Mouse (Mus musculus) limb, embryonic 11.5 days (tissue): ENCODE data around the gene Slc35e4. TPM values are rescaled to one million over a fixed set of nuclear protein-coding genes. Genes with fewer than 3 reads are reported as not detected.

Experiments used
- ATAC-seq: fragments of 200-750 bp; cut with Nextera tagmentation; 2 replicates; pipeline ENCODE4 v1.8.0; 2017; ENCODE audit warnings: low read depth; ENCODE audit not compliant: insufficient number of reproducible peaks, low FRiP score, low TSS enrichment
- DNase-seq: peaks from one replicate; pipeline ENCODE4 v3.0.0-alpha.2; 2015; ENCODE audit warnings: low spot score
- H3K27ac ChIP-seq: fragments of 300-500 bp; sonication (generic); replicated peaks from 2 replicates; pipeline ENCODE4 v1.5.1; 2014; ENCODE audit warnings: low read depth, mild to moderate bottlenecking, low read length
- H3K27me3 ChIP-seq: fragments of 300-500 bp; sonication (generic); 2 replicates; pipeline ENCODE4 v1.6.1; 2014; ENCODE audit warnings: mild to moderate bottlenecking, low read length, mixed read lengths; ENCODE audit not compliant: control insufficient read depth, insufficient read depth
- H3K36me3 ChIP-seq: fragments of 300-500 bp; sonication (generic); 2 replicates; pipeline ENCODE4 v1.6.1; 2014; ENCODE audit warnings: mild to moderate bottlenecking, low read length, moderate library complexity, mixed read lengths; ENCODE audit not compliant: control insufficient read depth, insufficient read depth
- H3K4me1 ChIP-seq: fragments of 300-500 bp; sonication (generic); 2 replicates; pipeline ENCODE4 v1.6.1; 2014; ENCODE audit warnings: low read length, mixed read lengths; ENCODE audit not compliant: control insufficient read depth, insufficient read depth
- H3K4me2 ChIP-seq: fragments of 300-500 bp; sonication (generic); 2 replicates; pipeline ENCODE4 v1.6.1; 2014; ENCODE audit warnings: low read depth, mild to moderate bottlenecking, moderate library complexity; ENCODE audit not compliant: severe bottlenecking
- H3K4me3 ChIP-seq: fragments of 300-500 bp; sonication (generic); 2 replicates; pipeline ENCODE4 v1.5.1; 2014; ENCODE audit warnings: low read depth, low read length
- H3K9ac ChIP-seq: fragments of 300-500 bp; sonication (generic); 2 replicates; pipeline ENCODE4 v1.6.1; 2014; ENCODE audit warnings: mild to moderate bottlenecking, low read length
- H3K9me3 ChIP-seq: fragments of 300-500 bp; sonication (generic); 2 replicates; pipeline ENCODE4 v1.6.1; 2016; ENCODE audit warnings: low read length; ENCODE audit not compliant: control insufficient read depth
- WGBS: fragments of 180-500 bp; shearing (Covaris S2); extraction: QIAGEN DNeasy Blood & Tissue Kit; methylation state at CpG from one replicate; pipeline ENCODE4 v1.1.7; 2014; 5-methylcytosine and 5-hydroxymethylcytosine counted together
- polyA plus RNA-seq: library from polyadenylated mRNA; unstranded; fragments of >200 nt; fragmentation: Nextera tagmentation; extraction: Ambion mirVana; gene quantifications from 2 replicates; pipeline ENCODE4 v1.2.1, GENCODE M21; 2014

The Slc35e4 gene
- polyA plus RNA-seq, 1 experiment from 2014 or later = 1.7 TPM

GRCm38 (mm10) chr11:3900296-3900695 lies 14.2 kb downstream of the Slc35e4 start:
- Histone ChIP-seq H3K4me2 (no peak overlapping the region), H3K4me3 (no peak overlapping the region), H3K36me3 (0 out of 2 replicates have a peak, but pooled peaks cover 2% of the 10 kb centered on the region), H3K4me1 (no peaks in the 10 kb centered on the region), H3K27me3 (no peaks in the 10 kb centered on the region), H3K9ac (no peak overlapping the region), H3K27ac (no peak overlapping the region), H3K9me3 (no peaks in the 10 kb centered on the region)
- ATAC-seq = no peak
- DNase-seq = no peak
- WGBS = 78% methylated on average over 6 of the region's 6 CpGs

GRCm38 (mm10) chr11:3895933-3896332 lies 18.5 kb downstream of the Slc35e4 start:
- H3K27me3 ChIP-seq = no peaks in the 10 kb centered on the region
- H3K36me3 ChIP-seq = 0 out of 2 replicates have a peak, but pooled peaks cover 2% of the 10 kb centered on the region
- no peaks in the 10 kb centered on the region for H3K9me3 ChIP-seq
- H3K4me2 ChIP-seq = no peak overlapping the region
- no peaks in the 10 kb centered on the region for H3K4me1 ChIP-seq
- H3K4me3 ChIP-seq = no peak overlapping the region
- DNase-seq = no peak
- 71% methylated on average over 1 of the region's 1 CpGs for WGBS
- ATAC-seq = no peak
- no peak overlapping the region for H3K9ac ChIP-seq
- H3K27ac ChIP-seq = no peak overlapping the region

GRCm38 (mm10) chr11:3895458-3895857 lies 19.0 kb downstream of the Slc35e4 start:
- H3K9me3 ChIP-seq = no peaks in the 10 kb centered on the region
- no peaks in the 10 kb centered on the region for H3K4me1 ChIP-seq
- no peak for DNase-seq
- peak overlapping the region; percentile 90 for H3K27ac ChIP-seq
- H3K4me3 ChIP-seq = peak overlapping the region; percentile 45
- 0 out of 2 replicates have a peak, but pooled peaks cover 2% of the 10 kb centered on the region for H3K36me3 ChIP-seq
- peak; percentile 8; the same call in 1 of the 2 replicates for ATAC-seq
- H3K4me2 ChIP-seq = peak overlapping the region; percentile 70
- peak overlapping the region; percentile 70 for H3K9ac ChIP-seq
- no peaks in the 10 kb centered on the region for H3K27me3 ChIP-seq
- 4% methylated on average over 10 of the region's 10 CpGs for WGBS

GRCm38 (mm10) chr11:3894406-3895281 lies 19.8 kb downstream of the Slc35e4 start, which contains the start of the genes 4921536K21Rik and Dusp18:
4921536K21Rik (minus strand) TSS chr11:3895098.
Dusp18 (plus strand) TSS chr11:3895240.
- WGBS = 2% methylated on average over 46 of the region's 46 CpGs
- Histone ChIP-seq H3K9me3 (no peaks in the 10 kb centered on the region), H3K27me3 (no peaks in the 10 kb centered on the region)

GRCm38 (mm10) chr11:3893970-3894369 lies 20.5 kb downstream of the Slc35e4 start:
- Histone ChIP-seq H3K9ac (no peak overlapping the region), H3K9me3 (no peaks in the 10 kb centered on the region), H3K27me3 (no peaks in the 10 kb centered on the region), H3K36me3 (0 out of 2 replicates have a peak, but pooled peaks cover 2% of the 10 kb centered on the region), H3K4me2 (peak overlapping the region; percentile 70; the same call in 1 of the 2 replicates), H3K27ac (no peak overlapping the region), H3K4me1 (no peaks in the 10 kb centered on the region), H3K4me3 (no peak overlapping the region; the same call in 1 of the 2 replicates)
- ATAC-seq = no peak
- no peak for DNase-seq
- WGBS = 82% methylated on average over 6 of the region's 6 CpGs

More at GRCm38 (mm10) chr11:3894406-3895281, 19.8 kb downstream of the Slc35e4 start, which contains the start of the genes 4921536K21Rik and Dusp18:
- DNase-seq (peak; percentile 97), ATAC-seq (peak; percentile 92)
- no peaks in the 10 kb centered on the region for H3K4me1 ChIP-seq
- peak within 1 kb of the TSS; percentile 70 for H3K9ac ChIP-seq
- H3K4me2 ChIP-seq = peak within 1 kb of the TSS; percentile 70
- H3K36me3 ChIP-seq = 0 out of 2 replicates have a peak, but pooled peaks cover 2% of the 10 kb centered on the region
- H3K27ac ChIP-seq = peak within 1 kb of the TSS; percentile 90
- H3K4me3 ChIP-seq = peak within 1 kb of the TSS; percentile 45

GRCm38 (mm10) chr11:3887331-3887730 lies 27.1 kb downstream of the Slc35e4 start:
- no peak overlapping the region for H3K27ac ChIP-seq
- H3K4me2 ChIP-seq = no peak overlapping the region
- ATAC-seq (no peak), DNase-seq (no peak)
- 78% methylated on average over 5 of the region's 5 CpGs for WGBS
- no peaks in the 10 kb centered on the region for H3K36me3 ChIP-seq
- H3K9me3 ChIP-seq = no peaks in the 10 kb centered on the region
- no peaks in the 10 kb centered on the region for H3K4me1 ChIP-seq
- H3K9ac ChIP-seq = no peak overlapping the region
- H3K4me3 ChIP-seq = no peak overlapping the region
- H3K27me3 ChIP-seq = no peaks in the 10 kb centered on the region

GRCm38 (mm10) chr11:3883711-3884110 lies 30.8 kb downstream of the Slc35e4 start:
- DNase-seq (no peak), ATAC-seq (no peak)

GRCm38 (mm10) chr11:3879836-3880235 lies 34.6 kb downstream of the Slc35e4 start:
- Histone ChIP-seq H3K9me3 (no peaks in the 10 kb centered on the region), H3K9ac (no peak overlapping the region), H3K27me3 (no peaks in the 10 kb centered on the region), H3K4me1 (no peaks in the 10 kb centered on the region), H3K4me2 (no peak overlapping the region), H3K36me3 (no peaks in the 10 kb centered on the region), H3K4me3 (no peak overlapping the region), H3K27ac (no peak overlapping the region)
- 32% methylated on average over 2 of the region's 2 CpGs for WGBS
- peak; percentile 82 for DNase-seq
- ATAC-seq = no peak

More at GRCm38 (mm10) chr11:3883711-3884110, 30.8 kb downstream of the Slc35e4 start:
- H3K27ac ChIP-seq = no peak overlapping the region
- no peak overlapping the region for H3K4me2 ChIP-seq
- H3K4me3 ChIP-seq = no peak overlapping the region
- H3K27me3 ChIP-seq = no peaks in the 10 kb centered on the region
- no peaks in the 10 kb centered on the region for H3K4me1 ChIP-seq
- H3K9ac ChIP-seq = no peak overlapping the region
- no peaks in the 10 kb centered on the region for H3K9me3 ChIP-seq
- 92% methylated on average over 3 of the region's 3 CpGs for WGBS
- no peaks in the 10 kb centered on the region for H3K36me3 ChIP-seq
